Mouse (Mus musculus) kidney, adult 2 months (tissue): Measurements from ENCODE around the gene A530084C06Rik. TPM values are rescaled to one million over a fixed set of nuclear protein-coding genes. Genes with fewer than 3 reads are reported as not detected.

Experiments used
- DNase-seq: peaks from one replicate; pipeline ENCODE4 v3.0.0; 2021
- H3K27ac ChIP-seq: fragments of 200-500 bp; 2 replicates; pipeline ENCODE4 v1.5.1; 2012; ENCODE audit warnings: low read depth, low read length, control low read depth, inconsistent platforms; ENCODE audit not compliant: insufficient read depth
- H3K27me3 ChIP-seq: fragments of 200-500 bp; replicated peaks from 2 replicates; pipeline ENCODE4 v1.6.1; 2012; ENCODE audit warnings: mild to moderate bottlenecking, moderate library complexity, low read length, inconsistent platforms; ENCODE audit not compliant: control insufficient read depth, insufficient read depth
- H3K36me3 ChIP-seq: fragments of 200-500 bp; 2 replicates; pipeline ENCODE4 v1.6.1; 2012; ENCODE audit warnings: mild to moderate bottlenecking, moderate library complexity, low read length, inconsistent platforms; ENCODE audit not compliant: control insufficient read depth, insufficient read depth
- H3K4me1 ChIP-seq: fragments of 200-500 bp; 2 replicates; pipeline ENCODE4 v1.6.1; 2011; ENCODE audit warnings: low read length; ENCODE audit not compliant: control insufficient read depth, insufficient read depth
- H3K4me3 ChIP-seq: fragments of 200-500 bp; 2 replicates; pipeline ENCODE4 v1.5.1; 2011; ENCODE audit warnings: mild to moderate bottlenecking, low read depth, low read length, control low read depth; ENCODE audit not compliant: insufficient read depth
- CTCF ChIP-seq: fragments of 200-500 bp; conservative IDR thresholded peaks from 2 replicates; pipeline ENCODE4 v1.5.1; 2011; ENCODE audit warnings: low read depth, mild to moderate bottlenecking, control low read depth, low read length, moderate library complexity, mixed read lengths; ENCODE audit not compliant: insufficient read depth, insufficient read length
- POLR2A ChIP-seq: fragments of 200-500 bp; IDR thresholded peaks from one replicate; pipeline ENCODE4 v1.6.1; 2011; ENCODE audit warnings: low read depth, low read length, control low read depth
- WGBS: fragments of 180-500 bp; shearing (Covaris S2); methylation state at CpG from one replicate; pipeline ENCODE4 v1.1.7; 2018; 5-methylcytosine and 5-hydroxymethylcytosine counted together
- polyA plus RNA-seq: library from polyadenylated mRNA; depleted of rRNA; stranded (reverse); fragments of >200 nt; gene quantifications from 2 replicates; pipeline ENCODE4 v1.2.3, GENCODE M21; 2012; rRNA removed

Gene A530084C06Rik
- polyA plus RNA-seq, result 0.30 and 0.39 TPM in 2 replicates

DNA sequence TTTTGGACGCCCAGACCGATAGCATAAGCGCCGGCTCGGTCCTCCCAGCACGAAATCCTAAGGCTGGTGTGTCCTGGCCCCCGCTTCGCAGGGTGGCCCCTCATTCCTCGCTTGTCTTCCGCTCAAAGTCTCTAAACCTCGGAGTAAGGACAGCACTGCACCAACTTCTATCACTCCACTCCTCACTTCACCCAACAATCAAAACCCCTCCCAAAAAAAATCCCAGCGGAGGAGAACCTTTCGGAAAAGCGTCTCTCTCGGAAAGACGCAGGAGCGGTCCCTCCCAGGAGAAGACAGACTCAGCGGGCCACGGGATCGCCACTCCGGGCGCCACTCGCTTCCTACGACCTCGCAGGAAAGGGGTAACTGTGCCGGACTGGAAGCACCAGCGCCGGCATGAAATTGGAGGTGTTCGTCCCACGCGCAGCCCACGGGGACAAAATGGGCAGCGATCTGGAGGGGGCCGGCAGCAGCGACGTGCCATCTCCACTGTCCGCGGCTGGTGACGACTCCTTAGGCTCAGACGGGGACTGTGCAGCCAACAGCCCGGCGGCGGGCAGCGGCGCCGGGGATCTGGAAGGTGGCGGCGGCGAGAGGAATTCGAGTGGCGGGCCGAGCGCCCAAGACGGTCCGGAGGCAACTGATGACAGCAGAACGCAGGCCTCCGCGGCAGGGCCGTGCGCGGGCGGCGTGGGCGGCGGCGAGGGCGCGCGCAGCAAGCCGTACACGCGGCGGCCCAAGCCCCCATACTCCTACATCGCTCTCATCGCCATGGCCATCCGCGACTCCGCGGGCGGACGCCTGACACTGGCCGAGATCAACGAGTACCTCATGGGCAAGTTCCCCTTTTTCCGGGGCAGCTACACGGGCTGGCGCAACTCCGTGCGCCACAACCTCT is at the start of gene A530084C06Rik:
TSS of gene A530084C06Rik (minus strand) at position 813 of the 898 bp plus-strand sequence.
- H3K27me3 ChIP-seq, result peaks cover 2% of the 10 kb centered on the region; the same call in 1 of the 2 replicates
- DNase-seq, result peak; percentile 41

DNA sequence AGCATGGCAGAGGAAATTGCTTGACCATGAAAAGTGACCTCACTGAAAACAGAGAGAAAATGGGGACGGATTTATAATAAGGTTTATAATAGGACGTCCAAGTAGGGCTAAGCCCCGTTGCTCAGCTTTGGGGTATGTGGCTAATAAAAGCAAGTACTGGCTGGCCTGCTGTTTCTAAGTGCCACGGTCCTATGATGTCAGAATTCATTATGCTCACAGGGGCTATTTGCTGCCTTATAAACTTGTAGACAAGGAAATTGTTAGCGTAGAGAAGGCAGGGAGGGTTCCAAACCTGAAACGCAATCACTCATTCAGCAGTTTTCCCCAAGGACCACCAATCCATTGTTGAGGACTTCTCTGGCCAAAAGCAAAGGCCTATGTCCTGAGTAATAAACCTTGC is 44.8 kb upstream of the A530084C06Rik start:
- WGBS, result 73% methylated on average over 6 of the region's 6 CpGs
- Histone ChIP-seq H3K27me3 (no peaks in the 10 kb centered on the region), H3K4me3 (no peak overlapping the region), H3K36me3 (no peaks in the 10 kb centered on the region), H3K27ac (no peak overlapping the region), H3K4me1 (no peaks in the 10 kb centered on the region)
- DNase-seq, result no peak
- TF ChIP-seq POLR2A (no peak), CTCF (no peak)

More for the DNA sequence above, at the start of gene A530084C06Rik:
- Histone ChIP-seq H3K4me3 (peak within 1 kb of the TSS; percentile 62), H3K27ac (peak within 1 kb of the TSS; percentile 39), H3K4me1 (no peaks in the 10 kb centered on the region), H3K36me3 (no peaks in the 10 kb centered on the region)
- 2% methylated on average over 88 of the region's 88 CpGs for WGBS
- TF ChIP-seq POLR2A (no peak), CTCF (no peak)

DNA sequence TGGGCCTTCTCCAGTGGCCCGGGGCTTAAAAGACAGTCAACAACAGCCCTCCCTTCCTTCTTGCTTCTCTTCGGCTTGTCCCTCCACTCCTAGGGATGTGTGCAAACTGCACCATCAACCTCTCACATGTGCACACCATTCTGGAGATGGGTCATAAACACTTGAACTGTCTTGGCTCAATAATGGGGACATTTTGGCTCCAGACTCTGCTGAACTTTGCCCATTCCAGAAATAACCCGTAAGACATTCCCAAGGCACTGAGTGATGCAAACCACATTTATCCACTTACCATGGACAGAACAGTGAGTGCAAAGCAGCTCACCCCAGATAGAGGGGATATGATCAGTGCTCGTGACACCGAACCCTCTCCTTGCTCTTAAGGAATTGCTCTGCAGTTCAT is 40.4 kb upstream of the A530084C06Rik start:
- Histone ChIP-seq H3K36me3 (no peaks in the 10 kb centered on the region), H3K4me1 (no peaks in the 10 kb centered on the region), H3K4me3 (no peak overlapping the region), H3K27ac (no peak overlapping the region), H3K27me3 (no peaks in the 10 kb centered on the region)
- peak; percentile 46 for DNase-seq
- TF ChIP-seq POLR2A, result no peak
- no peak for TF ChIP-seq CTCF
- 74% methylated on average over 5 of the region's 5 CpGs for WGBS

DNA sequence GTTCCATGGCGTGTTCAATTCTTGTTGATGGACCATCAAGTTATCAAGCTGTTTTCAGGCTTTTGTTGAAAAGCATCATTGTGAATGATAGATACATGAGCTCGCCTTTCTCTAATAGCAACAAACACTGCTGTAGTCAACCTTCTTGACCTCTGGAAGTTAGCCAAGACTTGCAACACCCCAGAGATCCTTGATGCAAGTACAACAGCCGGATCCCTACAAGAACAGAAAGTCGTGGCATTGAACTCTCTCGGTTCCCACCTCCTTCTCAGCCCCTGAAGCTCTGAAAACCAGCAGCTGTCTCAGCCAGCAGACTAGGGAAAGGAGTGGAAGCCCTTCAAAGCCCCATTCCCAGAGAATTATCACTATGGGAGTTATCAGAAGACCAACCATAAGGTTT is 28.2 kb upstream of the A530084C06Rik start:
- H3K27me3 ChIP-seq, result no peaks in the 10 kb centered on the region
- no peak overlapping the region for H3K27ac ChIP-seq
- DNase-seq, result no peak
- WGBS, result 60% methylated on average over 5 of the region's 5 CpGs
- TF ChIP-seq POLR2A (no peak), CTCF (no peak)
- H3K4me3 ChIP-seq, result no peak overlapping the region
- no peaks in the 10 kb centered on the region for H3K36me3 ChIP-seq
- H3K4me1 ChIP-seq, result no peaks in the 10 kb centered on the region

DNA sequence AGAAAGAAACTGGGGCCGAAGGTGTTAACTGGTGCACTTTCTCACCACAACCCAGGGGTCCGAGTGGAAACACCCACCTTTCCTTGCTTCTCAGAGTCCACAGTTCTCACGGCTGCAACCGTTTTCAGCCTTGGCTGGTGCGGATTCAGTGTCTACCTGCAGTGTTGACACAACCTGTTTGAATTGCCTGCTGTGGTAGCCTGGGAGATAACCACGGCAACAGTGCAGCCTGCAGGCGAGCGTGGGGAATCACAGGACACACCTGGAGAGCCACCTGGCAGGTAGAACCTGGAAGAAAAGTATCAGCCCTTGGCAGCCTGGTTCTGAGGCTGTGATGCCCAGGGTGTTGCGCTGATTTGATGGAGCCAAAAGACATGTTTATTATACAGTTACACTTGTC is 20.7 kb upstream of the A530084C06Rik start:
- no peak for TF ChIP-seq POLR2A
- peak; percentile 94 for TF ChIP-seq CTCF
- no peaks in the 10 kb centered on the region for H3K36me3 ChIP-seq
- WGBS, result 56% methylated on average over 9 of the region's 9 CpGs
- no peak overlapping the region for H3K4me3 ChIP-seq
- peak; percentile 70 for DNase-seq
- peaks cover 4% of the 10 kb centered on the region for H3K4me1 ChIP-seq
- H3K27ac ChIP-seq, result no peak overlapping the region
- no peaks in the 10 kb centered on the region for H3K27me3 ChIP-seq

DNA sequence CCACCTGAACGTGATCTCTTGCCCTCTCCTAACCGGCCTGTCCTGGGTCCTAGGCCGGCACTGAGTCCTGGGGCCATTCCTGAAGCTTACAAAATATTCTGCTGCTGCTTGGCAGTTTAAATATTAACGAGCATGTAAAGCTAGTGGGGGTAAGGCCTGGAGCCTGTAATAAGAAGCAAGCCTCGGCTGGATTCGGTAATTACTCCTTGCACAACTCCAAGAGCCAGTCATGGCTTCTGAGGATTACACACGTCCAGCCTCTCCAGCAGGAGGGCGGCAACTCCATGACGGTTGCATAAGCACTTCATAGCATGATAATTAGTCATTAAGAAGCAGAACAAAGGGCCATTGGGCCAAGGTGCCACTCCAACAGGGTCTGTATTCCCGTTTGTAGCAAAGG is 19.3 kb upstream of the A530084C06Rik start:
- TF ChIP-seq CTCF, result no peak
- TF ChIP-seq POLR2A, result no peak
- Histone ChIP-seq H3K4me1 (peaks cover 4% of the 10 kb centered on the region), H3K27me3 (no peaks in the 10 kb centered on the region), H3K27ac (no peak overlapping the region; the same call in 1 of the 2 replicates), H3K4me3 (no peak overlapping the region), H3K36me3 (no peaks in the 10 kb centered on the region)
- peak; percentile 81 for DNase-seq
- 36% methylated on average over 10 of the region's 10 CpGs for WGBS

DNA sequence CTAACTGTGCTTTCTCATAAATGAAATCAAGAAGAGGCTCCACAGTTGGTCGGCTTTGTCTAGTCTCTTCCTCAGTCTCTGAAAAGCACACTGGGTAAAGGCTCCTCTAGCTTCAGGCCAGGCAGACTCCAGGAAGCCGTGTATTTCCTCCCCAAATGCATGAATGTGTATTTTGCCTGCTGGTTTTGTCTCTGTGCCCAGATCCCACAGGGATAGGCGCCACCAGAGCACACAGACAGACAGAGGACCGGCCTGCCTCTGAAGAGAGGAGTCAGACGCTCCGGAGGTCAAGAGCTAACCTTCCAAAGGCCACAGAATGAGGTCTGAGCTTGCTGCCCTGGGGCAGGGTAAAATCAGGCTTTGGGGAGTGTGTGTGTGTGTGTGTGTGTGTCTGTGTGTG is 18.4 kb upstream of the A530084C06Rik start:
- DNase-seq, result peak; percentile 6
- no peaks in the 10 kb centered on the region for H3K27me3 ChIP-seq
- TF ChIP-seq POLR2A (no peak), CTCF (no peak)
- H3K36me3 ChIP-seq, result no peaks in the 10 kb centered on the region
- H3K4me3 ChIP-seq, result no peak overlapping the region
- WGBS, result 13% methylated on average over 6 of the region's 6 CpGs
- no peak overlapping the region; the same call in 1 of the 2 replicates for H3K27ac ChIP-seq
- peaks cover 4% of the 10 kb centered on the region for H3K4me1 ChIP-seq
